Mouse (Mus musculus): Measurements from ENCODE around the gene Gm17657.

The Gm17657 gene

DNA sequence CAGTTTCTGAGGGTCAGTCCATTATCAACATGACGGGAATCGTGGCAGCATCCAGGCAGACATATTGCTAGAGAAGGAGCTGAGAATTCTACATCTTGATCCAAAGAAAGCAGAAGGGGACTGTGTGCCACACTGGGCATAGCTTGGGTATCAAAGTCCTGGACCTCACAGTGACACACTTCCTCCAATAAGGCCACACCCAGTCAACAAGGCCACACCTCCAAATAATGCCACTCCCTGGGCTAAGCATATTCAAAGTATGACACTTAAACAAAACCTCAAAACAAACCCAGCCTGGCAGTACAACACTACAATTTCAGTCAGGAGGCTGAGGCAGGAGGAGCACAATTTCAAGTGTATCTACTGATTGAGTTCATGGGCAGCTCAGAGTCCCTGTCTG lies 66.2 kb downstream of the Gm17657 start:
- DNase-seq, result no peak

DNA sequence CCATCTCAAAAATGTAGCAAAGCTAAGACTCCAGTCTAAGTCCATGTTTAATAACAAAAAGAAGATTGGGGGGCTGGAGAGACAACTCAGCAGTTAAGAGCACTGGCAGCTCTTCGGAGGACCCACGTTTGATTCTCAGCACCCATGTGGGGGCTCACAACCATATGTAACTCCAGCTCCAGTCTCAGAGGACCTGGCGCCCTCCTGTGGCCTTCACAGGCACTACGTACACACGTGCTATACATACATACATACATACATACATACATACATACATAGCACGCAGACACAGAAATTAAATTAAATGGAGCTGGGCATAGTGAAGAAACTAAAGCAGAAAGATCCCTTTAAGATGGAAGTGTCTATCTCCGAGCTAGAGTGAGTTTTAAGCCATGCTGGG lies 66.8 kb downstream of the Gm17657 start:
- no peak for DNase-seq

DNA sequence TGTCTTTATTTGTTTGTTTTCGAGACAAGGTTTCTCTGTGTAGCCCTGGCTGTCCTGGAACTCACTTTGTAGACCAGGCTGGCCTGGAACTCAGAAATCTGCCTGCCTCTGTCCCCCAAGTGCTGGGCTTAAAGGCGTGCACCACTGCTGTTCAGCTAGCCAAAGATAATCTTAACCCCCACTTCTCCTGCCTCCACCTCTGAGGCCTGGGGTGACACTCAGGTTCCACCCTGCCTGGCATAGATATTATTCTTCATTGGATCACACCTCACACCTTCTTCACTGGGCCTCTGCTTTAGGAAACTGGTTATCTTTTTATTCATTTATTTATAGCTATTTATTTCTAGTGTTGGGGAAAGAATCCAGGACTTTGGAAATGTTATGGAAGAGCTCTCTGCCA lies 69.2 kb downstream of the Gm17657 start:
- DNase-seq, result no peak

GRCm38 (mm10) chr17:29478271-29478670 lies 71.2 kb downstream of the Gm17657 start:
- no peak for DNase-seq

GRCm38 (mm10) chr17:29477357-29477756 lies 72.1 kb downstream of the Gm17657 start:
- DNase-seq, result no peak

GRCm38 (mm10) chr17:29476461-29476860 lies 73.0 kb downstream of the Gm17657 start:
- DNase-seq, result no peak

DNA sequence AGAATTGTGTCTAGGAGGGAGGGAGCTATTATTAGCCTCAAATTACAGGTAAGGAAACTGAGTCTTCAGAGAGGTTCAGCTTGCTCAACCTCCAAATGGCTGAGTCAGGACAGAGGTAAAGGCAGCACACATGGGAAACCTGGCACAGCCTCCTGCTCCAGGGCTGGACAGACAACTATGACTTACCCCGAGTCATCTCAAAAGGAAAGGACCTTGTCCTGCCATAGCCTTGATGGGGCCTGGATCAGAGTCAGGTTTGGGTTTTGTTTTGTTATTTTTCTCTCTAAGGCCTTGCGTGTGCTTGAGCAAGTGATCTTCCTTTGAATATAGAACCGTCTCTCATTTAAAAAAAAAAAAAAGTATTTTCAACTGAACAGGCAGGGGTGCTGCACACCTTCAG lies 74.3 kb downstream of the Gm17657 start:
- no peak for DNase-seq

- peak; percentile 51 for DNase-seq
Observed at GRCm38 (mm10) chr17:29474036-29474435, 75.4 kb downstream of the Gm17657 start.

GRCm38 (mm10) chr17:29473466-29473865 lies 76.0 kb downstream of the Gm17657 start:
- DNase-seq, result no peak

All from lung, postnatal 36 days (tissue).